8 mouse cellular contexts compared by ENCODE assay signal in the genomic region with DNA sequence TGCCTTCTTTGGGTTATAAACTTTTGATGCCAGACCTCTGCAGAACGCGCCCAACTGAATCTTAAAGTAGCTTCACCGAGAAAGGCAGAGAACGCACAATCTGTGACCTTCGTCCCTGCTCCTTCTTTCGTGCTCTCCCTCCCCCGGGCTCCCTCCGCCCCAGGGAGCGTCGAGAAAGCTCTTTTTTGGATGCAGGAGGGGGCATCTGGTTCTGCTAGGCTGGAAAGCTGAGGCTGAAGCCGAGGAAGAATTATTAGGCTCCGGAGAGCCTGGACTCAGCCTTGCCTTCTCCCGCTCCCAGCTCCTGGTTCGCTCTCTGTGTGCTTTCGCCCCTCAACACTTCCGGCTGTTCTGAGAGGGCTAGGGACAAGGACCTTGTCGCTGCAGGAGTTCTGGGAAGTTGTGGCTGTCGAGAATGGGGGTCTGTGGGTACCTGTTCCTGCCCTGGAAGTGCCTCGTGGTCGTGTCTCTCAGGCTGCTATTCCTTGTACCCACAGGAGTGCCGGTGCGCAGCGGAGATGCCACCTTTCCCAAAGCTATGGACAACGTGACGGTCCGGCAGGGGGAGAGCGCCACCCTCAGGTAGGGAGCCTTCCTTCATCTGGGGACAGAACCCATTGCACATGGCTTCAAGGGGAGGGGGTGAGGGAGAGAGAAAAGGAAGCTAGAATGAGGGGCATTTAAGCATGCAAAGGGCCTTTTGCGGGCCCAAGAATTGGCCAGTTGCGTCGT.
DNase-seq lines count a peak whose midpoint lies in the region; ATAC-seq and TF ChIP-seq lines count a peak whose summit lies in the region.

No protein-coding gene starts in this region.

- H3K27ac ChIP-seq in heart, adult 2 months, result no peak overlapping the region
- H3K27ac ChIP-seq in intestine, postnatal 0 days (ENCODE audit: low read depth, low read length), result no peak overlapping the region
- no peak overlapping the region for H3K27ac ChIP-seq in liver, embryonic 13.5 days

- H3K36me3 ChIP-seq in heart, adult 2 months (ENCODE audit: control insufficient read depth, insufficient read depth, low read length), result no peaks in the 10 kb centered on the region
- no peaks in the 10 kb centered on the region for H3K36me3 ChIP-seq in intestine, postnatal 0 days (ENCODE audit: control insufficient read depth, insufficient read depth)
- H3K36me3 ChIP-seq in liver, embryonic 13.5 days, result no peaks in the 10 kb centered on the region

- no peaks in the 10 kb centered on the region for H3K4me1 ChIP-seq in heart, adult 2 months (ENCODE audit: control insufficient read depth, insufficient read depth, low read length)
- H3K4me1 ChIP-seq in intestine, postnatal 0 days (replicated peaks; ENCODE audit: control insufficient read depth, insufficient read depth, low read length), result no peaks in the 10 kb centered on the region
- H3K4me1 ChIP-seq in liver, embryonic 13.5 days (replicated peaks), result no peaks in the 10 kb centered on the region

- no peaks in the 10 kb centered on the region for H3K9me3 ChIP-seq in intestine, postnatal 0 days (ENCODE audit: control insufficient read depth)
- no peaks in the 10 kb centered on the region for H3K9me3 ChIP-seq in liver, embryonic 13.5 days (replicated peaks)

- no peak overlapping the region for H3K9ac ChIP-seq in heart, adult 2 months (ENCODE audit: low read depth, low read length)
- H3K9ac ChIP-seq in intestine, postnatal 0 days (ENCODE audit: low read depth, low read length), result no peak overlapping the region
- no peak overlapping the region for H3K9ac ChIP-seq in liver, embryonic 13.5 days

- intact Hi-C loops in heart, adult 2 months (cut with DNase I), result no loop called here

- peak overlapping the region; percentile 76 for H3K4me2 ChIP-seq in intestine, postnatal 0 days (replicated peaks; ENCODE audit: low read depth)
- H3K4me2 ChIP-seq in liver, embryonic 13.5 days, result peak overlapping the region; percentile 46

- peaks cover 3% of the 10 kb centered on the region for H3K27me3 ChIP-seq in heart, adult 2 months (ENCODE audit: control insufficient read depth, insufficient read depth, low read length)
- peaks cover 18% of the 10 kb centered on the region; the same call in 1 of the 2 replicates for H3K27me3 ChIP-seq in intestine, postnatal 0 days (replicated peaks; ENCODE audit: control insufficient read depth, insufficient read depth, low read length)
- peaks cover 38% of the 10 kb centered on the region for H3K27me3 ChIP-seq in liver, embryonic 13.5 days

- 6% methylated on average over 30 of the region's 30 CpGs for whole genome bisulfite sequencing in heart, adult 2 months
- 5% methylated on average over 30 of the region's 30 CpGs for WGBS in intestine, postnatal 0 days
- 4% methylated on average over 30 of the region's 30 CpGs for WGBS in liver, embryonic 13.5 days (ENCODE audit: insufficient replicate concordance)

- TF ChIP-seq CTCF in heart, adult 2 months (IDR thresholded peaks at IDR 0.05), result peak; percentile 41
- peak; percentile 68 for TF ChIP-seq CTCF in intestine, postnatal 0 days (IDR thresholded peaks at IDR 0.05; ENCODE audit: low read depth)

- ATAC-seq in intestine, postnatal 0 days, result no peak
- ATAC-seq in liver, embryonic 13.5 days (ENCODE audit: low read depth), result no peak

- no peaks in the 10 kb centered on the region for H3K79me2 ChIP-seq in heart, adult 2 months (replicated peaks; ENCODE audit: control insufficient read depth, insufficient read depth, low read length)

- DNase-seq in heart, adult 2 months, result peak; percentile 4 to 23
- DNase-seq in heart, adult 8-10 months (ENCODE audit: low spot score), result no peak
- DNase-seq in cerebellum, adult 8-10 months, result peak; percentile 90
- peak; percentile 42 for DNase-seq in forelimb bud, embryonic 11.5 days (ENCODE audit: low read depth, low spot score)
- no peak for DNase-seq in liver, embryonic 13.5 days
- peak; percentile 86 to 90 for DNase-seq in right cerebral cortex, postnatal 10 days (ENCODE audit: low spot score in 2 of 2)
- DNase-seq in spleen, postnatal 4 days (ENCODE audit: low spot score in 2 of 2), result no peak

- TF ChIP-seq EP300 in heart, adult 2 months (IDR thresholded peaks at IDR 0.05; ENCODE audit: insufficient read depth, low read depth, low read length), result no peak

- peak overlapping the region; percentile 24 for H3K4me3 ChIP-seq in heart, adult 2 months
- H3K4me3 ChIP-seq in intestine, postnatal 0 days (ENCODE audit: low read depth, low read length), result peak overlapping the region; percentile 47
- no peak overlapping the region; the same call in 1 of the 2 replicates for H3K4me3 ChIP-seq in liver, embryonic 13.5 days (replicated peaks)

- TF ChIP-seq POLR2A in heart, adult 2 months (IDR thresholded peaks at IDR 0.05; ENCODE audit: insufficient read depth, low read depth, low read length), result no peak

Comparison
In these comparisons a context has a peak if more than half of its experiments do, and no peak if none do; other contexts are left out.
1. DNase-seq: peak in heart, adult 2 months (2 of 2), cerebellum, adult 8-10 months (single experiment), forelimb bud, embryonic 11.5 days (single experiment) and right cerebral cortex, postnatal 10 days (2 of 2); none in heart, adult 8-10 months (single experiment), liver, embryonic 13.5 days (single experiment) and spleen, postnatal 4 days (0 of 2).